Mouse (Mus musculus): ENCODE measurements around the gene Lrp6.

The Lrp6 gene

GRCm38 (mm10) chr6:134494828-134495698 lies 71.7 kb downstream of the Lrp6 start:
- no peak for DNase-seq (ENCODE audit: low spot score in 2 of 2)

- no peak for DNase-seq (ENCODE audit: low spot score in 2 of 2)
Measured at GRCm38 (mm10) chr6:134489637-134490036, 77.1 kb downstream of the Lrp6 start.

DNA sequence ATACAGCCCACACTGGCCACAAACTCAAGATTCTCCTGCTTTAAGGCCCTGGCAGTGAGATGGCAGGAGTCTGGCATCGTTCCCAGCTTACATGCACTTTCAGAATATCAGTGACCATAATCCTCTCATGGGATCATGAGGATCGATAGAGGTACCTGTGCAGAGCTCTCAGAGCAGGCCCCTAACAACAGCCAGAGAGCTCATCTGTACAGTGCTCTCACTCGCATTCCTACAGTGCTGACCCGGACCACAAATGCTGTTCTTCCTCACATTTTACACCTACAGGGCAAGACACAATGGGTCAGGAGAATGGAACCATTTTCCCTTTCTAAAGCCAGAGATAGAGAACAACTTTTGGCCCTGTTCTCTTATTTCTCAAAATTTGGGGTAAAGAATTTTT lies 77.6 kb downstream of the Lrp6 start:
- DNase-seq (ENCODE audit: low spot score in 2 of 2) = no peak

GRCm38 (mm10) chr6:134486318-134486717 lies 80.4 kb downstream of the Lrp6 start:
- DNase-seq (ENCODE audit: low spot score in 2 of 2) = no peak

DNA sequence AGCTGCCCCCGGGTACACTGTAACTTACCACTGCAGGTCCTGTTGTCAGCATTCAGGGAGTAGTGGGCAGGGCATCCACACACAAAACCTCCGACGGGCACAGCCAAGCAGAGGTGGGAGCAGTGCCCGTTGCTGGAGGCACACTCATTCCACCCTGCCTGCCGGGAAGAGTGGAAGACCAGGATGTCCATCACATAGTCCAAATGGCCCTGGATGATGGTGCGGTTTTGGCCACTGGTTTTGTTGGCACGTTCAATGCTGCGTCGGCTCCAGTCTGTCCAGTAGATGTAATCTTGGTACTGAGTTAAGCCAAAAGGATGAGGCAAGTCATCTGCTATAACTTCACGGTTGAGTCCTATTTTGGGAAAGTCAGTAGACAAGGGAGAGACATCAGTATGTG lies 87.3 kb downstream of the Lrp6 start:
- no peak for DNase-seq (ENCODE audit: low spot score in 2 of 2)

GRCm38 (mm10) chr6:134473143-134473561 lies 93.6 kb downstream of the Lrp6 start:
- no peak for DNase-seq (ENCODE audit: low spot score in 2 of 2)

- no peak for DNase-seq (ENCODE audit: low spot score in 2 of 2)
Measured at GRCm38 (mm10) chr6:134470857-134471256, 95.9 kb downstream of the Lrp6 start.

DNA sequence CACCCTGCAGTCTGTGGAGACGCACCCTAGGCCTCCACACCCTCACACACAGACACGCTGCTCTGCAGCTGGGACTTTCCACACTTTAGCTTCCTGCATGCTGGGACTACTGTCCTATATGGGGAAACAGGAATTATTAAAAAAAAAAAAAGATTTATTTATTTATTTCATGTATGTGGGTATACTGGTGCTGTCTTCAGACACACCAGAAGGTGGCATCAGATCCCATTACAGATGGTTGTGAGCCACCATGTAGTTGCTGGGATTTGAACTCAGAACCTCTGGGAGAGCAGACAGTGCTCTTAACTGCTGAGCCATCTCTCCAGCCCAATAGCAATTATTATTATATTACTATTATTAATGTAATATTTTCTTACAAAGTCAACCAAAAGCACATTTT lies 97.5 kb downstream of the Lrp6 start:
- no peak for DNase-seq (ENCODE audit: low spot score in 2 of 2)

DNA sequence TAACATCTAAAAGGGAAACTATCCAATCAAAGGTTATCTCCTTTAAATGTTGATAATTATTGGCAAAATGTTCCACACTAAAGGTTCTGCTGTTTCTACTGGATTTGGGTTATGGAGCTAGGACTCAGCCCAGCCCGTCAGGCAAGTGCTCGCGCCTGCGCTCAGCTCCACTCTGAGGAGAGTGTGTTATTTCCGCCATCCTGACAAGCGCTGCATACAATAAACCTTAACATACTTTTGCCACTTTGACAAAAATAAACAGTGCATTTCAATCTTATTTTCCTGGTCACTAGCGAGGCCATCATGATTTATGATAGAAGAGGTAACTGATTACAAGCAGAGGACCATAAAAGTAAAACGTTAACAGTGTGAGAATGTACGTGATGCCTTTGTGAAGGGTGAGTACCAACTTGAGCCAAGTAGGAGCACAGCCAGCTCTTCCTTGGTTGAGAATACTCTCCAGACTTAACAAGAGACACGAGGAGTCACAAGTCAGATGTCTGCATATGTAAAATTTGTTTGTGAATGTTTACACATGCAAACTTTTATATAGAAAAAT lies 100.0 kb downstream of the Lrp6 start:
- no peak for DNase-seq (ENCODE audit: low spot score in 2 of 2)

GRCm38 (mm10) chr6:134461175-134461574 lies 105.6 kb downstream of the Lrp6 start:
- no peak for DNase-seq (ENCODE audit: low spot score in 2 of 2)

GRCm38 (mm10) chr6:134458376-134458775 lies 108.4 kb downstream of the Lrp6 start:
- no peak for DNase-seq (ENCODE audit: low spot score in 2 of 2)

DNA sequence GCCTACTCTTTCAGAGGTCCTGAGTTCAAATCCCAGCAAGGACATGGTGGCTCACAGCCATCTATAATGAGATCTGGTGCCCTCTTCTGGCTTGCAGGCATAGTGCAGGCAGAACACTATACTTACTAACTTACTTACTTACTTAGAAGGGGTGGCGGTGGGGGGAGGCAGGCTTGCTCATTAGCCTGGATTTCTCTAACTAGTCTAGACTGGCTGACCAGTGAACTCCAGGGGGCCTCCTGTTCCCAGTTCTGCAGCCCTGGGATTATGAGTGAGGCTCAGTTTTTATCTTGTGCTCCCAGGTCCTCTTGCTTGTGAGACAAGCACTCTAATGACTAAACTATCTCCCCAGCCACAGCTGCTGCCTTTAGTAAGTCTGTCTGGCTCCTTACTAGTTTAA lies 112.7 kb downstream of the Lrp6 start:
- no peak for DNase-seq (ENCODE audit: low spot score in 2 of 2)

DNA sequence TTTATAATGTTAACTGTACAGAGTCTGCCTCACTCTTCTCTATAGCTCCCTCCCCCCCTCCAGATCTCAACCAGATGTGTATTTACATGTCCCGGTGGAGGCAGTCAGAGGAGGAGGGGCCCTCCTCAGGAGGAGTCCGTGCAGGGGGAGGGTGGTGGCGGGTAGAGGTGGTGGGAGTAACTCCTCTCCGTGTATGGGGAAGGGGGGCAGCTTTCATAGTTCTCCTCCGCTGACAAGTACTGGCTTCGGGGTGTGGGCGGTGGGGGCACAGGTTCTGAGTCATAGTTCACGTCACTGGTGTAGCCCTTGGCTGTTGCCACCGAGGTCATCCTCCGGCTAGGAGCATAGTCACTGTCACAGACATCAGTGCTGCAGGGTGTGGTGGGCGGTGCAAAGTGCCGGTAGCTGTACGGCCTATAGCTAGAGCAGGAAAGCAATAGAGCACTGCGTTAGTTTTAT lies 116.1 kb downstream of the Lrp6 start:
- peak in 1 of 2 experiments; percentile 14 for DNase-seq (ENCODE audit: low spot score in 2 of 2)

DNA sequence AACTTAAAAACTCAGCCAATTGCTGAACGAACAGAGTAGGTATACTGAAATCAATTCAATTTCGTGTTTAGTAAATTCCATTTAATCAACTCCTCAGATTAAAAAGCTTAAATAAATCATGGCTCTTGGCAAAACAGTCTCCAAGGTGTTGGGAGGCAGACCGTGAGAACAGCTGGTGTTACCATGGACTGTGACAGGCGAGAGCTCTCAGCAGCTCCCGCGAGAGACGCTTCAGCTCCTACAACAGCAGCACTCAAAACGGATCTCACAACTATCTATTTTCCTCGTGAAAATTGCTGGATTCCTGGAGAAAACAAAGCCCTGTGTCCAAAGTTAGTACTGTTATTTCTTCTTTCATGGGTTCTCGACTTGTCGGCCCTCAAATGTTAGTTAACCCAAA lies 116.8 kb downstream of the Lrp6 start:
- DNase-seq (ENCODE audit: low spot score in 2 of 2) = peak in 1 of 2 experiments; percentile 32

GRCm38 (mm10) chr6:134448451-134448850 lies 118.3 kb downstream of the Lrp6 start:
- DNase-seq (ENCODE audit: low spot score in 2 of 2) = no peak

GRCm38 (mm10) chr6:134443925-134444324 lies 122.8 kb downstream of the Lrp6 start:
- DNase-seq (ENCODE audit: low spot score in 2 of 2) = no peak

- no peak for DNase-seq (ENCODE audit: low spot score in 2 of 2)
Measured at GRCm38 (mm10) chr6:134443198-134443904, 123.4 kb downstream of the Lrp6 start.

DNA sequence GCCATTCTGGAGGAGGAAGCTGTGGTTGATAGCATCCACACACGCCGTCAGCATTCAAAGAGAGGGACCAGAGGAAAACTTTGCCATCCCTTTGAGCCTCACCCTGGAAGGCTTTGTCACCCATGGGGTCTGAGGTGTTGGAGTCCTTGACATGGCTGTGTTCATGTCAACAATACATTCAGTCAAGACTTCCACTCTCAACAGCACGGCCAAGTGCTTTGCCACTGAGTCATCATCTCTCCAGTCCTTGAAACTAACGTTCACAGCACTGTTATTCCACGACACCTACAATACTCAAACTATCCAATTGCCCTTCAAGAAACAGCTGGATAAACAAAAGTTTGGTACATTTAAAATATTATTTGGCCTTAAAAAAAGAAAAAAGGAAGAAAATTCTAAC lies 124.5 kb downstream of the Lrp6 start:
- no peak for DNase-seq (ENCODE audit: low spot score in 2 of 2)

- no peak for DNase-seq (ENCODE audit: low spot score in 2 of 2)
Measured at GRCm38 (mm10) chr6:134441716-134442115, 125.0 kb downstream of the Lrp6 start.

GRCm38 (mm10) chr6:134440023-134440422 lies 126.7 kb downstream of the Lrp6 start:
- no peak for DNase-seq (ENCODE audit: low spot score in 2 of 2)

GRCm38 (mm10) chr6:134439401-134440021 lies 127.3 kb downstream of the Lrp6 start:
- DNase-seq (ENCODE audit: low spot score in 2 of 2) = peak in 1 of 2 experiments; percentile 55

DNA sequence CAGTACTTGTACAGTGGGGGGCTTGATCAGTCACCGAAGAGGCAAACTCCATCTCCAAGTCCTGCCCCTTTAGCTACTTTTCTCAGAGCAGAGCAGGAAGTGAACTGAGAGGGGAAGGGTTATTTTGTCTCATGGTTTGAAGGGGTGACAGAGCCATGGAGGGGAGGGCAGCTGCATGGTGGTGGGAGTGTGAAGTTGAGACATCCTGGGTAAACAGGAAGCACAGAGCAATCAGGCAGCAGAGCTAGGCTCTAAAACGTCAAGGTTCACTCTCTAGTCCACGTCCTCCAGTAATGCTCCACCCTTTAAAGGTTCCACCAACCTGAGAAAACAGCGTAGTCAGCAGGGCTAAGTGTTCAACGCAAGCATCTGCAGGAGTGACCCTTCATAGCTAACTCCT lies 129.8 kb downstream of the Lrp6 start:
- DNase-seq (ENCODE audit: low spot score in 2 of 2) = no peak
